Mouse (Mus musculus) MEL (cell line): ENCODE data around the gene Nsl1. TPM values are rescaled to one million over a fixed set of nuclear protein-coding genes. Genes with fewer than 3 reads are reported as not detected.

Experiments
- DNase-seq: peaks from one replicate; pipeline ENCODE4 v3.0.0; 2011; ENCODE audit warnings: low read depth, low spot score
- H3K27ac ChIP-seq: 2 replicates; pipeline ENCODE4 v1.5.1; 2012; ENCODE audit warnings: low read depth, mild to moderate bottlenecking, control low read depth, low read length, moderate library complexity; ENCODE audit not compliant: control insufficient read depth
- H3K27me3 ChIP-seq, 2 experiments: fragments of 150-350 bp in 1 of 2; sonication (generic) in 1 of 2; 2 replicates each; pipeline ENCODE4 v1.6.1; 2012; ENCODE audit warnings: low read length in 2 of 2, mild to moderate bottlenecking in 2 of 2, improper control_type of control experiment in 1 of 2, moderate library complexity in 1 of 2; ENCODE audit not compliant: insufficient read depth in 2 of 2, control insufficient read depth in 1 of 2
- H3K36me3 ChIP-seq, 2 experiments: 2 replicates each; pipeline ENCODE4 v1.6.1; 2012 to 2014; ENCODE audit warnings: low read length in 2 of 2, improper control_type of control experiment in 1 of 2, inconsistent platforms in 1 of 2, mild to moderate bottlenecking in 1 of 2; ENCODE audit not compliant: insufficient read depth in 2 of 2, control insufficient read depth in 1 of 2
- H3K4me1 ChIP-seq, 2 experiments: fragments of 150-350 bp in 1 of 2; sonication (generic) in 1 of 2; 2 replicates each; pipeline ENCODE4 v1.6.1; 2012; ENCODE audit warnings: low read length in 2 of 2, improper control_type of control experiment in 1 of 2, mild to moderate bottlenecking in 1 of 2; ENCODE audit not compliant: insufficient read depth in 2 of 2, control insufficient read depth in 1 of 2
- H3K4me3 ChIP-seq, 2 experiments: fragments of 150-350 bp in 1 of 2; sonication (generic) in 1 of 2; 2 replicates each; pipeline ENCODE4 v1.5.1; 2012; ENCODE audit warnings: low read depth in 2 of 2, low read length in 2 of 2, mild to moderate bottlenecking in 2 of 2, moderate library complexity in 2 of 2, control low read depth in 1 of 2, improper control_type of control experiment in 1 of 2; ENCODE audit not compliant: control insufficient read depth in 1 of 2, insufficient read depth in 1 of 2
- H3K79me2 ChIP-seq: 2 replicates; pipeline ENCODE4 v1.6.1; 2012; ENCODE audit warnings: mild to moderate bottlenecking, low read length, moderate library complexity; ENCODE audit not compliant: control insufficient read depth, poor library complexity, insufficient read depth
- H3K9ac ChIP-seq: 2 replicates; pipeline ENCODE4 v1.6.1; 2012; ENCODE audit warnings: low read depth, mild to moderate bottlenecking, control low read depth, low read length, moderate library complexity; ENCODE audit not compliant: control insufficient read depth, poor library complexity, severe bottlenecking
- H3K9me3 ChIP-seq: fragments of 150-350 bp; sonication (generic); replicated peaks from 2 replicates; pipeline ENCODE4 v1.6.1; 2012; ENCODE audit warnings: mild to moderate bottlenecking, low read length, improper control_type of control experiment, moderate library complexity; ENCODE audit not compliant: insufficient read depth
- CHD2 ChIP-seq: IDR thresholded peaks from 2 replicates; pipeline ENCODE4 v1.6.1; 2011; ENCODE audit warnings: low read length, improper control_type of control experiment
- E2F4 ChIP-seq: IDR thresholded peaks from 2 replicates; pipeline ENCODE4 v1.6.1; 2011; ENCODE audit warnings: low read depth, low read length, improper control_type of control experiment, borderline replicate concordance
- ELF1 ChIP-seq: IDR thresholded peaks from 2 replicates; pipeline ENCODE4 v1.6.1; 2014; ENCODE audit warnings: low read depth, mild to moderate bottlenecking, inconsistent platforms, low read length, improper control_type of control experiment, moderate library complexity
- EP300 ChIP-seq, 2 experiments: IDR thresholded peaks; 2 replicates each; pipeline ENCODE4 v1.6.1; 2011; ENCODE audit warnings: improper control_type of control experiment in 2 of 2, low read length in 2 of 2, low read depth in 1 of 2, mild to moderate bottlenecking in 1 of 2
- ETS1 ChIP-seq: IDR thresholded peaks from 2 replicates; pipeline ENCODE4 v1.6.1; 2012; ENCODE audit warnings: low read depth, mild to moderate bottlenecking, inconsistent platforms, low read length, improper control_type of control experiment, moderate library complexity
- GABPA ChIP-seq: IDR thresholded peaks from 2 replicates; pipeline ENCODE4 v1.6.1; 2012; ENCODE audit warnings: low read depth, mild to moderate bottlenecking, inconsistent platforms, low read length, improper control_type of control experiment, moderate library complexity
- GATA1 ChIP-seq: IDR thresholded peaks from 2 replicates; pipeline ENCODE4 v1.6.1; 2011; ENCODE audit warnings: low read depth, low read length, improper control_type of control experiment
- HCFC1 ChIP-seq: IDR thresholded peaks from 2 replicates; pipeline ENCODE4 v1.6.1; 2012; ENCODE audit warnings: low read depth, mild to moderate bottlenecking, inconsistent platforms, low read length, improper control_type of control experiment, moderate library complexity
- JUND ChIP-seq: IDR thresholded peaks from 2 replicates; pipeline ENCODE4 v1.6.1; 2011; ENCODE audit warnings: low read depth, mild to moderate bottlenecking, improper control_type of control experiment, low read length
- MAFK ChIP-seq: IDR thresholded peaks from 2 replicates; pipeline ENCODE4 v1.6.1; 2011; ENCODE audit warnings: low read depth, mild to moderate bottlenecking, low read length, improper control_type of control experiment, borderline replicate concordance
- MAX ChIP-seq: IDR thresholded peaks from 2 replicates; pipeline ENCODE4 v1.6.1; 2011; ENCODE audit warnings: low read length, improper control_type of control experiment
- MEF2A ChIP-seq: IDR thresholded peaks from 2 replicates; pipeline ENCODE4 v1.6.1; 2014; ENCODE audit warnings: low read depth, mild to moderate bottlenecking, inconsistent platforms, low read length, improper control_type of control experiment; ENCODE audit not compliant: poor library complexity, insufficient replicate concordance, severe bottlenecking; ENCODE audit errors: extremely low read depth
- MXI1 ChIP-seq: IDR thresholded peaks from 2 replicates; pipeline ENCODE4 v1.6.1; 2011; ENCODE audit warnings: mild to moderate bottlenecking, low read depth, low read length, improper control_type of control experiment
- MYB ChIP-seq: IDR thresholded peaks from 2 replicates; pipeline ENCODE4 v1.6.1; 2011; ENCODE audit warnings: mild to moderate bottlenecking, low read depth, low read length, improper control_type of control experiment
- MYC ChIP-seq: IDR thresholded peaks from 2 replicates; pipeline ENCODE4 v1.6.1; 2011; ENCODE audit warnings: low read depth, mild to moderate bottlenecking, low read length, improper control_type of control experiment, moderate library complexity
- NRF1 ChIP-seq: IDR thresholded peaks from 2 replicates; pipeline ENCODE4 v1.6.1; 2014; ENCODE audit warnings: low read depth, mild to moderate bottlenecking, inconsistent platforms, low read length, improper control_type of control experiment, moderate library complexity; ENCODE audit not compliant: poor library complexity, insufficient read depth, severe bottlenecking
- POLR2A ChIP-seq, 2 experiments: IDR thresholded peaks; 2 replicates each; pipeline ENCODE4 v1.6.1; 2011 to 2012; ENCODE audit warnings: low read length in 2 of 2, mild to moderate bottlenecking in 2 of 2, control low read depth in 1 of 2, improper control_type of control experiment in 1 of 2, low read depth in 1 of 2, moderate library complexity in 1 of 2; ENCODE audit not compliant: control insufficient read depth in 1 of 2, insufficient read depth in 1 of 2, poor library complexity in 1 of 2
- POLR2AphosphoS2 ChIP-seq: IDR thresholded peaks from 2 replicates; pipeline ENCODE4 v1.6.1; 2011; ENCODE audit warnings: low read length, improper control_type of control experiment
- POLR2AphosphoS5 ChIP-seq: IDR thresholded peaks from 2 replicates; pipeline ENCODE4 v1.6.1; 2012; ENCODE audit warnings: low read depth, borderline replicate concordance, mild to moderate bottlenecking, inconsistent platforms, low read length, moderate library complexity, mixed read lengths
- RCOR1 ChIP-seq: IDR thresholded peaks from 2 replicates; pipeline ENCODE4 v1.6.1; 2012; ENCODE audit warnings: low read depth, mild to moderate bottlenecking, inconsistent platforms, low read length, improper control_type of control experiment
- SIN3A ChIP-seq: IDR thresholded peaks from 2 replicates; pipeline ENCODE4 v1.6.1; 2012; ENCODE audit warnings: low read length, improper control_type of control experiment, inconsistent platforms
- TAL1 ChIP-seq: IDR thresholded peaks from 2 replicates; pipeline ENCODE4 v1.6.1; 2012; ENCODE audit warnings: mild to moderate bottlenecking, inconsistent platforms, low read length, moderate library complexity, mixed read lengths
- TBP ChIP-seq: IDR thresholded peaks from 2 replicates; pipeline ENCODE4 v1.8.0; 2011; ENCODE audit warnings: low read depth, low read length, improper control_type of control experiment
- TCF12 ChIP-seq: IDR thresholded peaks from 2 replicates; pipeline ENCODE4 v1.6.1; 2014; ENCODE audit warnings: low read depth, mild to moderate bottlenecking, inconsistent platforms, low read length, improper control_type of control experiment, moderate library complexity
- USF1 ChIP-seq: IDR thresholded peaks from 2 replicates; pipeline ENCODE4 v1.6.1; 2014; ENCODE audit warnings: low read depth, mild to moderate bottlenecking, inconsistent platforms, low read length, improper control_type of control experiment, moderate library complexity
- USF2 ChIP-seq, 2 experiments: IDR thresholded peaks; 2 replicates each; pipeline ENCODE4 v1.6.1; 2011 to 2012; ENCODE audit warnings: improper control_type of control experiment in 2 of 2, low read length in 2 of 2, borderline replicate concordance in 1 of 2, inconsistent platforms in 1 of 2, low read depth in 1 of 2, mild to moderate bottlenecking in 1 of 2; ENCODE audit not compliant: insufficient read depth in 1 of 2
- ZC3H11A ChIP-seq: IDR thresholded peaks from 2 replicates; pipeline ENCODE4 v1.6.1; 2012; ENCODE audit warnings: low read depth, mild to moderate bottlenecking, inconsistent platforms, low read length, improper control_type of control experiment
- ZMIZ1 ChIP-seq: IDR thresholded peaks from 2 replicates; pipeline ENCODE4 v1.6.1; 2012; ENCODE audit warnings: low read depth, mild to moderate bottlenecking, inconsistent platforms, low read length, improper control_type of control experiment, moderate library complexity
- ZNF384 ChIP-seq: IDR thresholded peaks from 2 replicates; pipeline ENCODE4 v1.6.1; 2012; ENCODE audit warnings: low read depth, mild to moderate bottlenecking, inconsistent platforms, low read length, improper control_type of control experiment
- polyA plus RNA-seq, 2 experiments: library from polyadenylated mRNA; stranded (reverse) in 1 of 2; unstranded in 1 of 2; fragments of >175 nt in 1 of 2; fragments of >200 nt in 1 of 2; gene quantifications; 2 replicates each; pipeline versions ENCODE4 v1.2.1 to v1.2.4; 2012; ENCODE audit warnings: low replicate concordance in 2 of 2, low read depth in 1 of 2; ENCODE audit not compliant: insufficient read length in 2 of 2, insufficient read depth in 1 of 2, missing spikeins in 1 of 2
- total RNA-seq: library from RNA; depleted of rRNA; stranded (reverse); fragments of 300-350 nt; gene quantifications from 2 replicates; pipeline ENCODE4 v1.2.3, GENCODE M21; 2012

Nsl1 gene
- total and polyA plus RNA-seq, 3 experiments = 24.2 to 41.9 TPM; not detected in 1

DNA sequence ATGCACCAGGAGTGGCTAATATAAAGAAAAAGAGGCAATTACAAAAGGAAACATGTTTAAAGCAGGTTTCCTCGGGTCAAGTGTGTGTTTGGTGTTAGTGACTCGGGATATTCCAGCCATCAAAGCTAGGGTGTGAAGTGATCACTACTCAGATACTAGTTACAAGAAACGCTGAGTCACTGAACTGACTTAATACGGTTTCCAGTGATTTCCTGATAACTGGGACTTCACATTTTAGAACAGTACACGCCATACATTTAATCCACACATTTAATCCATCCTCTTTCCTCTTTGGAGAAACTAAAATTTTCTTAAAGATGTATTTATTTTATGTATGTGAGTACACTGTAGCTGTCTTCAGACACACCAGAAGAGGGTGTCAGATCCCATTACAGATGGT, 25.1 kb downstream of the Nsl1 start:
- Histone ChIP-seq H3K4me3 (no peak overlapping the region), H3K4me1 (peaks cover 31 to 56% of the 10 kb centered on the region in 2 experiments), H3K9me3 (no peaks in the 10 kb centered on the region), H3K9ac (peak overlapping the region; percentile 46), H3K27me3 (no peaks in the 10 kb centered on the region), H3K27ac (peak overlapping the region; percentile 75), H3K36me3 (peaks cover 5 to 52% of the 10 kb centered on the region in 2 experiments; a peak in 3 of 4 replicates), H3K79me2 (no peaks in the 10 kb centered on the region)
- TF ChIP-seq MAFK = peak; percentile 66; the same call in 1 of the 2 replicates
- TF ChIP-seq E2F4 = no peak
- no peak for TF ChIP-seq ZMIZ1
- 0 out of 2 replicates have a peak, but pooled peaks have one; percentile 16 for TF ChIP-seq RCOR1
- TF ChIP-seq EP300 (IDR thresholded peaks at IDR 0.05; ENCODE audit: low read depth in 1 of 2, low read length in 2 of 2) = peak; percentile 73
- TF ChIP-seq TBP = 0 out of 2 replicates have a peak, but pooled peaks have one; percentile 13
- peak; percentile 79 for TF ChIP-seq ETS1
- TF ChIP-seq ZC3H11A = no peak
- no peak for TF ChIP-seq TAL1
- peak; percentile 68 for TF ChIP-seq SIN3A
- TF ChIP-seq GABPA = peak; percentile 86; the same call in 1 of the 2 replicates
- peak; percentile 34; the same call in 1 of the 2 replicates for TF ChIP-seq MAX
- no peak for TF ChIP-seq MYB
- peak; percentile 68 for TF ChIP-seq GATA1
- TF ChIP-seq MYC = 0 out of 2 replicates have a peak, but pooled peaks have one; percentile 53
- TF ChIP-seq MXI1 = 0 out of 2 replicates have a peak, but pooled peaks have one; percentile 24
- DNase-seq = peak; percentile 74

DNA sequence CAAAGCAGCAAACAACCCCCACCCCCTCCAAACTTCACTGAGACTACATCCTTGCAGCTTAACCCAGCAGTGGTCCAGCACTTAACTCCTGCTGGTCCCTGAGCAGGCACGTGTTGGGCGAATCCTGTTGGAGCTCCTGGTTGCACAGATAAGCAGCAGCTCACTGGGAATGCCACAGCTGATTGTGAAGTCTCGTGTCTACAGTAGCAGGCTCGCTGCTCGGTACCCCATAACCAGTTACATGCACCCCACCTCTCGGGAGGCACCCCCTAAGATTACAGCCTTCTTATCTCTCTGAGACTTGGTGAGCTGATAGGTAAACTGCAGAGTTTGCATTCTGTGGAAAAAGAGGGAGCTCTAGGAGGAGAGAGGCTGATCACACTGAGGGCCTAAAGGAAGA, 26.5 kb downstream of the Nsl1 start:
- Histone ChIP-seq H3K4me3 (no peak overlapping the region), H3K4me1 (peaks cover 41 to 69% of the 10 kb centered on the region in 2 experiments), H3K27ac (peak overlapping the region; percentile 55), H3K9me3 (no peaks in the 10 kb centered on the region), H3K27me3 (no peaks in the 10 kb centered on the region), H3K36me3 (peaks cover 2 to 64% of the 10 kb centered on the region in 2 experiments; a peak in 3 of 4 replicates), H3K79me2 (no peaks in the 10 kb centered on the region), H3K9ac (0 out of 2 replicates have a peak overlapping the region, but pooled peaks have one; percentile 15)
- DNase-seq = no peak
- peak; percentile 55 for TF ChIP-seq TCF12
- peak; percentile 77 for TF ChIP-seq GATA1
- TF ChIP-seq ELF1 = no peak
- 0 out of 2 replicates have a peak, but pooled peaks have one; percentile 17 for TF ChIP-seq ZNF384
- TF ChIP-seq RCOR1 = peak; percentile 53; the same call in 1 of the 2 replicates
- TF ChIP-seq USF1 = peak; percentile 52; the same call in 1 of the 2 replicates
- TF ChIP-seq MEF2A = no peak
- no peak for TF ChIP-seq POLR2A (IDR thresholded peaks at IDR 0.05; ENCODE audit: control insufficient read depth in 1 of 2, insufficient read depth in 1 of 2, low read depth in 1 of 2, low read length in 2 of 2, poor library complexity in 1 of 2)
- TF ChIP-seq TBP = no peak
- no peak for TF ChIP-seq USF2 (IDR thresholded peaks at IDR 0.05; ENCODE audit: borderline replicate concordance in 1 of 2, insufficient read depth in 1 of 2, low read depth in 1 of 2, low read length in 2 of 2)
- no peak for TF ChIP-seq ZC3H11A
- no peak for TF ChIP-seq MAFK
- TF ChIP-seq POLR2AphosphoS2 = no peak; the same call in 1 of the 2 replicates
- TF ChIP-seq HCFC1 = no peak
- TF ChIP-seq MXI1 = peak; percentile 43
- TF ChIP-seq CHD2 = no peak
- no peak for TF ChIP-seq POLR2AphosphoS5
- peak; percentile 66; the same call in 1 of the 2 replicates for TF ChIP-seq MYB
- TF ChIP-seq MAX = 0 out of 2 replicates have a peak, but pooled peaks have one; percentile 50
- no peak for TF ChIP-seq JUND
- TF ChIP-seq NRF1 = no peak
- peak; percentile 42 for TF ChIP-seq TAL1
